Mouse (Mus musculus): Measurements from ENCODE around the gene Ppa2. TPM values are rescaled to one million over a fixed set of nuclear protein-coding genes. Genes with fewer than 3 reads are reported as not detected.

Gene Ppa2
- total and polyA plus RNA-seq, 3 experiments: 33.6 to 36.3 TPM; not detected in 1

- no peaks in the 10 kb centered on the region for H3K9me3 ChIP-seq (replicated peaks; ENCODE audit: insufficient read depth, low read length)
- H3K36me3 ChIP-seq (ENCODE audit: control insufficient read depth in 1 of 2, insufficient read depth in 2 of 2, low read length in 2 of 2): peaks cover 0 to 8% of the 10 kb centered on the region in 2 experiments; a peak in 2 of 4 replicates
- no peaks in the 10 kb centered on the region for H3K27me3 ChIP-seq (ENCODE audit: control insufficient read depth in 1 of 2, insufficient read depth in 2 of 2, low read length in 2 of 2)
- no peak overlapping the region for H3K4me3 ChIP-seq (ENCODE audit: control insufficient read depth in 1 of 2, insufficient read depth in 1 of 2, low read depth in 2 of 2, low read length in 2 of 2)
- TF ChIP-seq RAD21 (IDR thresholded peaks at IDR 0.05; ENCODE audit: low read depth, low read length) (peak; percentile 54), SMC3 (IDR thresholded peaks at IDR 0.05; ENCODE audit: low read depth, low read length) (peak; percentile 66), ZKSCAN1 (IDR thresholded peaks at IDR 0.05; ENCODE audit: low read depth, low read length) (no peak), ZNF384 (IDR thresholded peaks at IDR 0.05; ENCODE audit: low read depth, low read length) (peak; percentile 82), CTCF (IDR thresholded peaks at IDR 0.05 in 2 of 3, conservative IDR thresholded peaks at IDR 0.05 in 1 of 3; ENCODE audit: control insufficient read depth in 1 of 3, insufficient read depth in 1 of 3, low read depth in 2 of 3, low read length in 3 of 3, poor library complexity in 1 of 3, severe bottlenecking in 1 of 3) (peak in 2 of 3 experiments; percentile 65 to 69; a peak in 4 of 6 replicates), ZC3H11A (IDR thresholded peaks at IDR 0.05; ENCODE audit: low read depth, low read length) (peak; percentile 54; the same call in 1 of the 2 replicates)
- no peak overlapping the region for H3K9ac ChIP-seq (ENCODE audit: control insufficient read depth, low read depth, low read length, poor library complexity, severe bottlenecking)
- peak; percentile 57 for DNase-seq (ENCODE audit: low read depth, low spot score)
- peaks cover 0 to 13% of the 10 kb centered on the region in 2 experiments; a peak in 2 of 4 replicates for H3K4me1 ChIP-seq (ENCODE audit: control insufficient read depth in 1 of 2, insufficient read depth in 2 of 2, low read length in 2 of 2)
- H3K27ac ChIP-seq (ENCODE audit: control insufficient read depth, low read depth, low read length): no peak overlapping the region
- no peaks in the 10 kb centered on the region for H3K79me2 ChIP-seq (ENCODE audit: control insufficient read depth, insufficient read depth, low read length, poor library complexity)
Observed at GRCm38 (mm10) chr3:133336400-133336799, 26.5 kb downstream of the Ppa2 start.

GRCm38 (mm10) chr3:133338851-133339356 lies 29.0 kb downstream of the Ppa2 start:
- H3K9me3 ChIP-seq (replicated peaks; ENCODE audit: insufficient read depth, low read length): no peaks in the 10 kb centered on the region
- no peak overlapping the region for H3K4me3 ChIP-seq (ENCODE audit: control insufficient read depth in 1 of 2, insufficient read depth in 1 of 2, low read depth in 2 of 2, low read length in 2 of 2)
- no peaks in the 10 kb centered on the region for H3K79me2 ChIP-seq (ENCODE audit: control insufficient read depth, insufficient read depth, low read length, poor library complexity)
- H3K9ac ChIP-seq (ENCODE audit: control insufficient read depth, low read depth, low read length, poor library complexity, severe bottlenecking): no peak overlapping the region
- TF ChIP-seq NRF1 (IDR thresholded peaks at IDR 0.05; ENCODE audit: insufficient read depth, low read depth, low read length, poor library complexity, severe bottlenecking) (0 out of 2 replicates have a peak, but pooled peaks have one; percentile 29), MYC (IDR thresholded peaks at IDR 0.05; ENCODE audit: low read depth, low read length) (no peak)
- no peak for DNase-seq (ENCODE audit: low read depth, low spot score)
- H3K4me1 ChIP-seq (ENCODE audit: control insufficient read depth in 1 of 2, insufficient read depth in 2 of 2, low read length in 2 of 2): peaks cover 0 to 13% of the 10 kb centered on the region in 2 experiments; a peak in 2 of 4 replicates
- H3K27ac ChIP-seq (ENCODE audit: control insufficient read depth, low read depth, low read length): no peak overlapping the region
- H3K36me3 ChIP-seq (ENCODE audit: control insufficient read depth in 1 of 2, insufficient read depth in 2 of 2, low read length in 2 of 2): peaks cover 0 to 6% of the 10 kb centered on the region in 2 experiments; a peak in 2 of 4 replicates
- H3K27me3 ChIP-seq (ENCODE audit: control insufficient read depth in 1 of 2, insufficient read depth in 2 of 2, low read length in 2 of 2): no peaks in the 10 kb centered on the region

GRCm38 (mm10) chr3:133339411-133339823 lies 29.5 kb downstream of the Ppa2 start:
- no peak overlapping the region for H3K9ac ChIP-seq (ENCODE audit: control insufficient read depth, low read depth, low read length, poor library complexity, severe bottlenecking)
- peaks cover 0 to 13% of the 10 kb centered on the region in 2 experiments; a peak in 2 of 4 replicates for H3K4me1 ChIP-seq (ENCODE audit: control insufficient read depth in 1 of 2, insufficient read depth in 2 of 2, low read length in 2 of 2)
- H3K36me3 ChIP-seq (ENCODE audit: control insufficient read depth in 1 of 2, insufficient read depth in 2 of 2, low read length in 2 of 2): peaks cover 0 to 6% of the 10 kb centered on the region in 2 experiments; a peak in 2 of 4 replicates
- no peaks in the 10 kb centered on the region for H3K9me3 ChIP-seq (replicated peaks; ENCODE audit: insufficient read depth, low read length)
- H3K27ac ChIP-seq (ENCODE audit: control insufficient read depth, low read depth, low read length): no peak overlapping the region
- no peaks in the 10 kb centered on the region for H3K27me3 ChIP-seq (ENCODE audit: control insufficient read depth in 1 of 2, insufficient read depth in 2 of 2, low read length in 2 of 2)
- DNase-seq (ENCODE audit: low read depth, low spot score): peak; percentile 98
- no peak overlapping the region for H3K4me3 ChIP-seq (ENCODE audit: control insufficient read depth in 1 of 2, insufficient read depth in 1 of 2, low read depth in 2 of 2, low read length in 2 of 2)
- no peaks in the 10 kb centered on the region for H3K79me2 ChIP-seq (ENCODE audit: control insufficient read depth, insufficient read depth, low read length, poor library complexity)
- TF ChIP-seq NRF1 (IDR thresholded peaks at IDR 0.05; ENCODE audit: insufficient read depth, low read depth, low read length, poor library complexity, severe bottlenecking) (peak; percentile 74), BHLHE40 (IDR thresholded peaks at IDR 0.05; ENCODE audit: borderline replicate concordance, low read depth, low read length) (peak; percentile 97), NELFE (IDR thresholded peaks at IDR 0.05; ENCODE audit: low read depth, low read length) (no peak), MYB (IDR thresholded peaks at IDR 0.05; ENCODE audit: low read depth, low read length) (peak; percentile 30; the same call in 1 of the 2 replicates), POLR2AphosphoS2 (IDR thresholded peaks at IDR 0.05; ENCODE audit: low read length) (no peak), KAT2A (conservative IDR thresholded peaks at IDR 0.05; ENCODE audit: low read depth, low read length) (no peak), CTCF (IDR thresholded peaks at IDR 0.05 in 2 of 3, conservative IDR thresholded peaks at IDR 0.05 in 1 of 3; ENCODE audit: control insufficient read depth in 1 of 3, insufficient read depth in 1 of 3, low read depth in 2 of 3, low read length in 3 of 3, poor library complexity in 1 of 3, severe bottlenecking in 1 of 3) (no peak), EP300 (IDR thresholded peaks at IDR 0.05; ENCODE audit: low read depth in 1 of 2, low read length in 2 of 2) (peak; percentile 95 to 98), SIN3A (IDR thresholded peaks at IDR 0.05; ENCODE audit: low read length) (peak; percentile 91), GABPA (IDR thresholded peaks at IDR 0.05; ENCODE audit: low read depth, low read length) (no peak), RAD21 (IDR thresholded peaks at IDR 0.05; ENCODE audit: low read depth, low read length) (no peak), ELF1 (IDR thresholded peaks at IDR 0.05; ENCODE audit: low read depth, low read length) (no peak), TAL1 (IDR thresholded peaks at IDR 0.05; ENCODE audit: low read length) (peak; percentile 100), MAFK (IDR thresholded peaks at IDR 0.05; ENCODE audit: borderline replicate concordance, low read depth, low read length) (no peak), TCF12 (IDR thresholded peaks at IDR 0.05; ENCODE audit: low read depth, low read length) (peak; percentile 100), POLR2AphosphoS5 (IDR thresholded peaks at IDR 0.05; ENCODE audit: borderline replicate concordance, low read depth, low read length) (no peak), HCFC1 (IDR thresholded peaks at IDR 0.05; ENCODE audit: low read depth, low read length) (no peak), USF1 (IDR thresholded peaks at IDR 0.05; ENCODE audit: low read depth, low read length) (no peak), MXI1 (IDR thresholded peaks at IDR 0.05; ENCODE audit: low read depth, low read length) (peak; percentile 54; the same call in 1 of the 2 replicates)

Data from MEL (cell line).